Mouse (Mus musculus) kidney, adult 8-10 months (tissue): ENCODE results near the gene Donson.
A peak's percentile ranks its signal among the peaks of the same experiment; 100 is the strongest.
"Not testable (repeated sequence)": the region's sequence is repeated elsewhere in the genome, so short reads cannot be mapped to it uniquely, and the experiment has no call there.

Experiments used
- DNase-seq, 2 experiments: peaks; one replicate each; pipeline ENCODE4 v3.0.0; 2022

Donson gene

GRCm38 (mm10) chr16:91688023-91688618, 449 bp downstream of the Donson start:
- no peak for DNase-seq

- DNase-seq, result no peak
These were observed 2.2 kb downstream of the Donson start for GRCm38 (mm10) chr16:91686369-91686768.

GRCm38 (mm10) chr16:91685526-91685925, 3.0 kb downstream of the Donson start:
- no peak for DNase-seq

- no peak for DNase-seq
These were observed 7.9 kb downstream of the Donson start for GRCm38 (mm10) chr16:91680656-91681055.

- no peak for DNase-seq
These were observed 10.2 kb downstream of the Donson start for GRCm38 (mm10) chr16:91678147-91678911.

- peak; percentile 22 for DNase-seq
These were observed 14.1 kb downstream of the Donson start for GRCm38 (mm10) chr16:91674500-91674899.

- no peak for DNase-seq
These were observed 24.8 kb downstream of the Donson start for GRCm38 (mm10) chr16:91663795-91664194.

GRCm38 (mm10) chr16:91662336-91662735, 26.2 kb downstream of the Donson start:
- no peak for DNase-seq

- no peak for DNase-seq
These were observed 27.2 kb downstream of the Donson start for GRCm38 (mm10) chr16:91661397-91661796.

GRCm38 (mm10) chr16:91659798-91660197, 28.8 kb downstream of the Donson start:
- no peak for DNase-seq

GRCm38 (mm10) chr16:91658471-91658870, 30.1 kb downstream of the Donson start:
- DNase-seq, result no peak

- no peak for DNase-seq
These were observed 31.3 kb downstream of the Donson start for GRCm38 (mm10) chr16:91657285-91657684.

GRCm38 (mm10) chr16:91655285-91655684, 33.3 kb downstream of the Donson start:
- DNase-seq, result no peak

GRCm38 (mm10) chr16:91652191-91652590, 36.4 kb downstream of the Donson start:
- no peak for DNase-seq

GRCm38 (mm10) chr16:91649781-91650180, 38.8 kb downstream of the Donson start:
- no peak for DNase-seq

- DNase-seq, result no peak
These were observed 39.3 kb downstream of the Donson start for GRCm38 (mm10) chr16:91649246-91649645.

GRCm38 (mm10) chr16:91648220-91648550, 40.4 kb downstream of the Donson start:
- peak; percentile 65 to 72 for DNase-seq

- DNase-seq, result peak; percentile 96 to 97
These were observed 40.9 kb downstream of the Donson start, which contains the start of gene Son for GRCm38 (mm10) chr16:91647461-91648219. Gene Son (plus strand): TSS chr16:91647506.

- peak; percentile 92 to 93 for DNase-seq
These were observed 41.7 kb downstream of the Donson start, which contains the start of gene Gart for GRCm38 (mm10) chr16:91646681-91647419. Gene Gart (minus strand): TSS chr16:91646952.

- DNase-seq, result no peak
These were observed 42.5 kb downstream of the Donson start for GRCm38 (mm10) chr16:91645995-91646602.

- DNase-seq, result not testable (repeated sequence)
These were observed 43.1 kb downstream of the Donson start for GRCm38 (mm10) chr16:91645420-91645819.

GRCm38 (mm10) chr16:91644901-91645300, 43.7 kb downstream of the Donson start:
- DNase-seq, result no peak
